ENCODE assay signal across 10 mouse cellular contexts in genomic region chr12:4192514-4192913, GRCm38 (mm10). TPM values are rescaled to one million over a fixed set of nuclear protein-coding genes. Genes with fewer than 3 reads are reported as not detected.
DNase-seq lines count a peak whose midpoint lies in the region; ATAC-seq lines count a peak whose summit lies in the region.
"Had no signal": no experiment of that assay in that cellular context is flagged by ENCODE, and none has a peak within 500 bp of the region (broad histone marks: within the 10 kb centered on the region; RNA-seq: fewer than 3 reads in every experiment).

No protein-coding gene starts in this region.

- 0 out of 2 replicates have a peak overlapping the region, but pooled peaks have one; percentile 5 for H3K9ac ChIP-seq in heart, embryonic 11.5 days (ENCODE audit: low read depth, low read length)
- H3K9ac ChIP-seq in embryonic facial prominence, embryonic 15.5 days = no peak overlapping the region
- H3K9ac ChIP-seq: heart, embryonic 15.5 days had no signal

- no peak for DNase-seq in heart, adult 8-10 months (ENCODE audit: low spot score)
- DNase-seq in cerebellum, adult 11-12 months = peak; percentile 66
- DNase-seq in kidney, postnatal 10 days = peak; percentile 42
- DNase-seq in urinary bladder, postnatal 25 days (ENCODE audit: low spot score) = no peak
- DNase-seq in spleen, postnatal 36 days (ENCODE audit: low spot score in 2 of 2) = no peak
- DNase-seq in right cerebral cortex, postnatal 4 days = no peak

- no peaks in the 10 kb centered on the region for H3K27me3 ChIP-seq in heart, embryonic 11.5 days (ENCODE audit: control insufficient read depth, insufficient read depth, low read length)
- H3K27me3 ChIP-seq in embryonic facial prominence, embryonic 15.5 days = no peaks in the 10 kb centered on the region
- H3K27me3 ChIP-seq: heart, embryonic 15.5 days had no signal

- 68% methylated on average over 6 of the region's 6 CpGs for WGBS in heart, embryonic 11.5 days (ENCODE audit: insufficient replicate concordance)
- 51% methylated on average over 6 of the region's 6 CpGs for WGBS in embryonic facial prominence, embryonic 15.5 days

- H3K9me3 ChIP-seq in heart, embryonic 11.5 days (replicated peaks; ENCODE audit: control insufficient read depth, low read length) = no peaks in the 10 kb centered on the region
- no peaks in the 10 kb centered on the region for H3K9me3 ChIP-seq in embryonic facial prominence, embryonic 15.5 days (replicated peaks)
- H3K9me3 ChIP-seq: heart, embryonic 15.5 days; megakaryocyte, embryonic 14.5 days had no signal

- no peaks in the 10 kb centered on the region for H3K36me3 ChIP-seq in heart, embryonic 11.5 days (ENCODE audit: control insufficient read depth, insufficient read depth, low read length)
- peaks cover 22% of the 10 kb centered on the region; the same call in 1 of the 2 replicates for H3K36me3 ChIP-seq in embryonic facial prominence, embryonic 15.5 days
- H3K36me3 ChIP-seq: heart, embryonic 15.5 days had no signal

- peaks cover 19% of the 10 kb centered on the region for H3K4me1 ChIP-seq in heart, embryonic 11.5 days (ENCODE audit: control insufficient read depth, insufficient read depth, low read length)
- peaks cover 41% of the 10 kb centered on the region for H3K4me1 ChIP-seq in embryonic facial prominence, embryonic 15.5 days

- H3K27ac ChIP-seq in heart, embryonic 11.5 days (ENCODE audit: low read depth, low read length) = no peak overlapping the region
- 0 out of 2 replicates have a peak overlapping the region, but pooled peaks have one; percentile 34 for H3K27ac ChIP-seq in embryonic facial prominence, embryonic 15.5 days (replicated peaks)
- H3K27ac ChIP-seq: heart, embryonic 15.5 days had no signal

- no peak overlapping the region for H3K4me3 ChIP-seq in heart, embryonic 11.5 days (ENCODE audit: low read depth, low read length)
- H3K4me3 ChIP-seq in embryonic facial prominence, embryonic 15.5 days (replicated peaks) = no peak overlapping the region
- H3K4me3 ChIP-seq: heart, embryonic 15.5 days; megakaryocyte, embryonic 14.5 days had no signal

- no peak for ATAC-seq in heart, embryonic 11.5 days (replicated peaks; ENCODE audit: insufficient number of reproducible peaks, low FRiP score, low TSS enrichment)
- ATAC-seq in embryonic facial prominence, embryonic 15.5 days (ENCODE audit: insufficient number of reproducible peaks, low FRiP score, low TSS enrichment, low read depth) = no peak

- H3K4me2 ChIP-seq in heart, embryonic 11.5 days = no peak overlapping the region
- H3K4me2 ChIP-seq in embryonic facial prominence, embryonic 15.5 days (replicated peaks) = no peak overlapping the region
- H3K4me2 ChIP-seq: heart, embryonic 15.5 days had no signal

RNA-seq across cellular contexts. Expression of gene Ptrhd1, which starts 41.3 kb away (rescaled TPM):
- polyA plus RNA-seq in heart, embryonic 11.5 days (2014; fragmentation: Nextera tagmentation; extraction: Ambion mirVana) = 7.2 and 7.3 TPM in 2 replicates
- 1 to 10 TPM; 3.1 to 4.8 (median 4.4) TPM for total RNA-seq in heart, adult 8-10 months (2022)
- 4.7 and 5.2 TPM in 2 replicates for polyA plus RNA-seq in embryonic facial prominence, embryonic 15.5 days (2015; fragmentation: Nextera tagmentation; extraction: Ambion mirVana)

RNA-seq across cellular contexts. Expression of gene Cenpo, which starts 41.6 kb away (rescaled TPM):
- 9.0 and 9.2 TPM in 2 replicates for polyA plus RNA-seq in heart, embryonic 11.5 days (2014; fragmentation: Nextera tagmentation; extraction: Ambion mirVana)
- 1 to 10 TPM; 1.6 to 3.3 (median 2.5) TPM for total RNA-seq in heart, adult 8-10 months (2022)
- polyA plus RNA-seq in embryonic facial prominence, embryonic 15.5 days (2015; fragmentation: Nextera tagmentation; extraction: Ambion mirVana) = 12.0 and 13.6 TPM in 2 replicates

RNA-seq across cellular contexts. Expression of gene Adcy3, which starts 59.6 kb away (rescaled TPM):
- polyA plus RNA-seq in heart, embryonic 11.5 days (2014; fragmentation: Nextera tagmentation; extraction: Ambion mirVana) = 3.8 TPM in 2 replicates
- total RNA-seq in heart, adult 8-10 months (2022) = 1 to 10 TPM; 2.6 to 3.0 (median 2.9) TPM
- polyA plus RNA-seq in embryonic facial prominence, embryonic 15.5 days (2015; fragmentation: Nextera tagmentation; extraction: Ambion mirVana) = 16.5 and 17.4 TPM in 2 replicates

Comparison
In these comparisons a context has a peak if more than half of its experiments do, and no peak if none do; other contexts are left out.
1. DNase-seq: peak in cerebellum, adult 11-12 months (single experiment) and kidney, postnatal 10 days (single experiment); none in heart, adult 8-10 months (single experiment), urinary bladder, postnatal 25 days (single experiment), spleen, postnatal 36 days (0 of 2) and right cerebral cortex, postnatal 4 days (single experiment).